Mouse (Mus musculus) cerebellum, adult 8-10 months (tissue): ENCODE measurements around the gene Gm13199.

ENCODE experiments used
- DNase-seq: peaks from one replicate; pipeline ENCODE4 v3.0.0; 2022

Gm13199 gene

GRCm38 (mm10) chr2:5862834-5863233 lies at the start of gene Gm13199:
TSS of gene Gm13199 (minus strand) at chr2:5862934.
- no peak for DNase-seq

GRCm38 (mm10) chr2:5911282-5911965 lies 48.7 kb upstream of the Gm13199 start:
- DNase-seq, result no peak

GRCm38 (mm10) chr2:5906625-5907024 lies 43.9 kb upstream of the Gm13199 start:
- DNase-seq, result no peak

- peak; percentile 40 for DNase-seq
These were observed 43.4 kb upstream of the Gm13199 start for GRCm38 (mm10) chr2:5906092-5906491.

GRCm38 (mm10) chr2:5900145-5900544 lies 37.4 kb upstream of the Gm13199 start:
- DNase-seq, result no peak

- DNase-seq, result peak; percentile 100
These were observed 32.3 kb upstream of the Gm13199 start, which contains the start of gene Sec61a2 for GRCm38 (mm10) chr2:5894843-5895570. TSS of gene Sec61a2 (minus strand) at chr2:5895432.

- DNase-seq, result peak; percentile 18
These were observed 31.6 kb upstream of the Gm13199 start for GRCm38 (mm10) chr2:5894296-5894695.

- DNase-seq, result no peak
These were observed 26.7 kb upstream of the Gm13199 start for GRCm38 (mm10) chr2:5889412-5889811.

GRCm38 (mm10) chr2:5888865-5889264 lies 26.1 kb upstream of the Gm13199 start:
- DNase-seq, result no peak

GRCm38 (mm10) chr2:5877446-5877845 lies 14.7 kb upstream of the Gm13199 start:
- DNase-seq, result no peak

- no peak for DNase-seq
These were observed 7.0 kb upstream of the Gm13199 start for GRCm38 (mm10) chr2:5869746-5870145.

GRCm38 (mm10) chr2:5867681-5868080 lies 4.9 kb upstream of the Gm13199 start:
- DNase-seq, result no peak

- no peak for DNase-seq
These were observed 10.9 kb downstream of the Gm13199 start for GRCm38 (mm10) chr2:5851866-5852265.

- DNase-seq, result no peak
These were observed 11.6 kb downstream of the Gm13199 start for GRCm38 (mm10) chr2:5851116-5851515.

GRCm38 (mm10) chr2:5845826-5846225 lies 16.9 kb downstream of the Gm13199 start:
- DNase-seq, result no peak

- peak; percentile 88 for DNase-seq
These were observed 17.7 kb downstream of the Gm13199 start, which contains the start of the genes Nudt5 and Cdc123 for GRCm38 (mm10) chr2:5844873-5845631. TSS of gene Nudt5 (plus strand) at chr2:5845019. TSS of gene Cdc123 (minus strand) at chr2:5845164.

GRCm38 (mm10) chr2:5844181-5844872 lies 18.4 kb downstream of the Gm13199 start:
- DNase-seq, result no peak

GRCm38 (mm10) chr2:5840815-5841214 lies 21.9 kb downstream of the Gm13199 start:
- no peak for DNase-seq

GRCm38 (mm10) chr2:5825265-5825913 lies 37.3 kb downstream of the Gm13199 start:
- DNase-seq, result no peak

- no peak for DNase-seq
These were observed 38.0 kb downstream of the Gm13199 start for GRCm38 (mm10) chr2:5824685-5825084.

GRCm38 (mm10) chr2:5824213-5824612 lies 38.5 kb downstream of the Gm13199 start:
- no peak for DNase-seq

GRCm38 (mm10) chr2:5822449-5822848 lies 40.3 kb downstream of the Gm13199 start:
- DNase-seq, result no peak
